Mouse (Mus musculus) A20 (cell line): ENCODE data around the gene Gm10477.
"Not testable (repeated sequence)": the region's sequence is repeated elsewhere in the genome, so short reads cannot be mapped to it uniquely, and the experiment has no call there.

Source experiments
- DNase-seq: peaks from one replicate; pipeline ENCODE4 v3.0.0-alpha.2; 2011; ENCODE audit warnings: low read depth, low spot score

Gene Gm10477

GRCm38 (mm10) chrX:56524442-56524841 is at the start of gene Gm10477:
Gene Gm10477 (plus strand): TSS chrX:56524742.
- DNase-seq: not testable (repeated sequence)

- DNase-seq: no peak
Observed at GRCm38 (mm10) chrX:56477553-56477952, 47.0 kb upstream of the Gm10477 start.

- DNase-seq: peak; percentile 61
Observed at GRCm38 (mm10) chrX:56481906-56482305, 42.6 kb upstream of the Gm10477 start.

GRCm38 (mm10) chrX:56489758-56490157 is 34.8 kb upstream of the Gm10477 start:
- DNase-seq: peak; percentile 74

- peak; percentile 50 for DNase-seq
Observed at GRCm38 (mm10) chrX:56497241-56497640, 27.3 kb upstream of the Gm10477 start.

GRCm38 (mm10) chrX:56531266-56531665 is 6.7 kb downstream of the Gm10477 start:
- peak; percentile 48 for DNase-seq

GRCm38 (mm10) chrX:56537162-56537561 is 12.6 kb downstream of the Gm10477 start:
- peak; percentile 31 for DNase-seq

GRCm38 (mm10) chrX:56549506-56549905 is 25.0 kb downstream of the Gm10477 start, which contains the start of gene Gm648:
Gene Gm648 (minus strand): TSS chrX:56549606.
- no peak for DNase-seq

GRCm38 (mm10) chrX:56553584-56553983 is 29.0 kb downstream of the Gm10477 start:
- DNase-seq: no peak

- DNase-seq: peak; percentile 37
Observed at GRCm38 (mm10) chrX:56572465-56572864, 47.9 kb downstream of the Gm10477 start.
